Mouse (Mus musculus) CH12.LX (cell line): ENCODE data around the gene Nhlrc3. TPM values are rescaled to one million over a fixed set of nuclear protein-coding genes. Genes with fewer than 3 reads are reported as not detected.

Source experiments
- DNase-seq: peaks from one replicate; pipeline ENCODE4 v3.0.0-alpha.2; 2013; ENCODE audit errors: extremely low read depth
- H3K27ac ChIP-seq: 2 replicates; pipeline ENCODE4 v1.5.1; 2012; ENCODE audit warnings: low read depth, mild to moderate bottlenecking, control low read depth, moderate library complexity; ENCODE audit not compliant: insufficient read depth
- H3K27me3 ChIP-seq: replicated peaks from 2 replicates; pipeline ENCODE3; 2012; ENCODE audit warnings: inconsistent platforms
- H3K36me3 ChIP-seq, 2 experiments: replicated peaks in 1 of 2; 2 replicates each; pipeline versions ENCODE3 to v1.6.1; 2012; ENCODE audit warnings: inconsistent platforms in 1 of 2, low read length in 1 of 2, mild to moderate bottlenecking in 1 of 2, mixed read lengths in 1 of 2, moderate library complexity in 1 of 2; ENCODE audit not compliant: control insufficient read depth in 1 of 2, insufficient read depth in 1 of 2
- H3K4me1 ChIP-seq, 2 experiments: 2 replicates each; pipeline ENCODE4 v1.6.1; 2012; ENCODE audit warnings: inconsistent platforms in 1 of 2, moderate library complexity in 1 of 2; ENCODE audit not compliant: insufficient read depth in 2 of 2, control insufficient read depth in 1 of 2
- H3K4me2 ChIP-seq: 2 replicates; pipeline ENCODE4 v1.6.1; 2012; ENCODE audit warnings: low read depth, mild to moderate bottlenecking, control low read depth; ENCODE audit not compliant: poor library complexity, insufficient read depth, severe bottlenecking
- H3K4me3 ChIP-seq, 3 experiments: fragments of 150-350 bp in 1 of 3; sonication (generic) in 1 of 3; replicated peaks in 1 of 3; 2 replicates each; pipeline versions ENCODE3 to v1.5.1; 2011 to 2012; ENCODE audit warnings: low read depth in 2 of 3, low read length in 2 of 3, mild to moderate bottlenecking in 2 of 3, moderate library complexity in 2 of 3, control low read depth in 1 of 3, improper control_type of control experiment in 1 of 3, inconsistent platforms in 1 of 3, mixed read lengths in 1 of 3; ENCODE audit not compliant: poor library complexity in 1 of 3
- H3K79me2 ChIP-seq: replicated peaks from 2 replicates; pipeline ENCODE4 v1.6.1; 2012; ENCODE audit warnings: mild to moderate bottlenecking, moderate library complexity; ENCODE audit not compliant: control insufficient read depth, poor library complexity, insufficient read depth, severe bottlenecking; ENCODE audit errors: extremely low read depth
- H3K9ac ChIP-seq: 2 replicates; pipeline ENCODE4 v1.6.1; 2012; ENCODE audit warnings: low read depth, mild to moderate bottlenecking, control low read depth, moderate library complexity; ENCODE audit not compliant: insufficient read depth
- H3K9me3 ChIP-seq: replicated peaks from 2 replicates; pipeline ENCODE3; 2012; ENCODE audit warnings: low read length, inconsistent platforms, mixed read lengths
- BHLHE40 ChIP-seq: IDR thresholded peaks from 2 replicates; pipeline ENCODE4 v1.6.1; 2011; ENCODE audit warnings: mild to moderate bottlenecking, low read depth, low read length, improper control_type of control experiment
- CHD1 ChIP-seq: IDR thresholded peaks from 2 replicates; pipeline ENCODE4 v1.6.1; 2012; ENCODE audit warnings: low read depth, low read length, improper control_type of control experiment, inconsistent platforms
- CHD2 ChIP-seq: IDR thresholded peaks from 2 replicates; pipeline ENCODE4 v1.6.1; 2011; ENCODE audit warnings: low read length, improper control_type of control experiment
- CTCF ChIP-seq, 2 experiments: IDR thresholded peaks in 1 of 2; conservative IDR thresholded peaks in 1 of 2; 2 replicates each; pipeline ENCODE4 v1.5.1; 2011 to 2012; ENCODE audit warnings: low read depth in 2 of 2, low read length in 2 of 2, improper control_type of control experiment in 1 of 2, inconsistent platforms in 1 of 2, mild to moderate bottlenecking in 1 of 2, moderate library complexity in 1 of 2
- E2F4 ChIP-seq: IDR thresholded peaks from 2 replicates; pipeline ENCODE4 v1.6.1; 2011; ENCODE audit warnings: low read depth, low read length, improper control_type of control experiment; ENCODE audit not compliant: insufficient replicate concordance
- GABPA ChIP-seq: IDR thresholded peaks from 2 replicates; pipeline ENCODE4 v1.6.1; 2012; ENCODE audit warnings: low read depth, low read length, improper control_type of control experiment, inconsistent platforms; ENCODE audit not compliant: insufficient replicate concordance
- HCFC1 ChIP-seq: IDR thresholded peaks from 2 replicates; pipeline ENCODE4 v1.6.1; 2012; ENCODE audit warnings: low read depth, mild to moderate bottlenecking, inconsistent platforms, low read length, improper control_type of control experiment
- JUN ChIP-seq: IDR thresholded peaks from 2 replicates; pipeline ENCODE4 v1.6.1; 2011; ENCODE audit warnings: low read depth, mild to moderate bottlenecking, low read length, improper control_type of control experiment, moderate library complexity; ENCODE audit not compliant: insufficient read depth
- JUND ChIP-seq: conservative IDR thresholded peaks from 2 replicates; pipeline ENCODE4 v1.6.1; 2011; ENCODE audit warnings: low read depth, low read length, improper control_type of control experiment
- KAT2A ChIP-seq: IDR thresholded peaks from 2 replicates; pipeline ENCODE4 v1.6.1; 2012; ENCODE audit warnings: low read length, improper control_type of control experiment, inconsistent platforms; ENCODE audit not compliant: insufficient replicate concordance
- MAZ ChIP-seq: IDR thresholded peaks from 2 replicates; pipeline ENCODE4 v1.6.1; 2012; ENCODE audit warnings: low read depth, mild to moderate bottlenecking, inconsistent platforms, low read length, improper control_type of control experiment, moderate library complexity
- MEF2A ChIP-seq: IDR thresholded peaks from 2 replicates; pipeline ENCODE4 v1.6.1; 2014; ENCODE audit warnings: low read depth, mild to moderate bottlenecking, inconsistent platforms, low read length, improper control_type of control experiment, borderline replicate concordance
- MXI1 ChIP-seq: IDR thresholded peaks from 2 replicates; pipeline ENCODE4 v1.6.1; 2011; ENCODE audit warnings: mild to moderate bottlenecking, low read depth, low read length, improper control_type of control experiment
- NELFE ChIP-seq: IDR thresholded peaks from 2 replicates; pipeline ENCODE4 v1.6.1; 2011; ENCODE audit warnings: low read depth, low read length, improper control_type of control experiment
- PAX5 ChIP-seq: IDR thresholded peaks from 2 replicates; pipeline ENCODE4 v1.6.1; 2012; ENCODE audit warnings: low read length, inconsistent platforms, mixed read lengths
- POLR2A ChIP-seq: IDR thresholded peaks from 2 replicates; pipeline ENCODE4 v1.6.1; 2011; ENCODE audit warnings: low read depth, mild to moderate bottlenecking, improper control_type of control experiment, low read length
- POLR2AphosphoS2 ChIP-seq: IDR thresholded peaks from 2 replicates; pipeline ENCODE4 v1.6.1; 2011; ENCODE audit warnings: low read depth, low read length, improper control_type of control experiment
- RAD21 ChIP-seq: IDR thresholded peaks from 2 replicates; pipeline ENCODE4 v1.6.1; 2011; ENCODE audit warnings: low read depth, mild to moderate bottlenecking, low read length, improper control_type of control experiment, moderate library complexity
- SIN3A ChIP-seq: IDR thresholded peaks from 2 replicates; pipeline ENCODE4 v1.6.1; 2012; ENCODE audit warnings: low read length, improper control_type of control experiment, inconsistent platforms
- SMC3 ChIP-seq: IDR thresholded peaks from 2 replicates; pipeline ENCODE4 v1.6.1; 2011; ENCODE audit warnings: low read depth, low read length, improper control_type of control experiment
- TBP ChIP-seq: conservative IDR thresholded peaks from 2 replicates; pipeline ENCODE4 v1.6.1; 2011; ENCODE audit warnings: low read depth, low read length, improper control_type of control experiment
- ZKSCAN1 ChIP-seq: IDR thresholded peaks from 2 replicates; pipeline ENCODE4 v1.6.1; 2012; ENCODE audit warnings: low read depth, inconsistent platforms, low read length, improper control_type of control experiment, borderline replicate concordance
- ZMIZ1 ChIP-seq: IDR thresholded peaks from 2 replicates; pipeline ENCODE4 v1.6.1; 2012; ENCODE audit warnings: low read depth, mild to moderate bottlenecking, inconsistent platforms, low read length, improper control_type of control experiment
- ZNF384 ChIP-seq: IDR thresholded peaks from 2 replicates; pipeline ENCODE4 v1.6.1; 2012; ENCODE audit warnings: low read depth, low read length, improper control_type of control experiment, inconsistent platforms
- dilution Hi-C: fragments of 300-500 bp; cut with MboI; formaldehyde crosslinking; loops from 2 replicates; pipeline ENCODE4 v1.14.3; 2020; ENCODE audit warnings: low sequenced_read_pairs; ENCODE audit not compliant: extremely low pct_unique_long_range_greater_than_20kb, extremely low pct_ligation_motif_present
- in situ Hi-C: fragments of 300-500 bp; cut with MboI; formaldehyde crosslinking; loops from 3 replicates; pipeline ENCODE4 v1.14.3; 2019; ENCODE audit warnings: low sequenced_read_pairs, low pct_ligation_motif_present, low pct_unique_long_range_greater_than_20kb, mixed read lengths
- polyA plus RNA-seq: library from polyadenylated mRNA; unstranded; fragments of >175 nt; gene quantifications from 2 replicates; pipeline ENCODE4 v1.2.1, GENCODE M21; 2012; ENCODE audit warnings: low read depth; ENCODE audit not compliant: insufficient read length
- total RNA-seq, 2 experiments: library from RNA; depleted of rRNA; stranded (reverse); fragments of 300-350 nt in 1 of 2; fragments of >200 nt in 1 of 2; gene quantifications; 2 replicates each; pipeline ENCODE4 v1.2.3; 2012 to 2014

Gene Nhlrc3
- total and polyA plus RNA-seq, 3 experiments, result 5.8 to 7.9 (median 7.2) TPM

- no peaks in the 10 kb centered on the region for H3K9me3 ChIP-seq
- H3K9ac ChIP-seq, result no peak overlapping the region
- peaks cover 6 to 27% of the 10 kb centered on the region in 2 experiments; a peak in 2 of 4 replicates for H3K4me1 ChIP-seq
- no peak overlapping the region for H3K4me2 ChIP-seq
- H3K27ac ChIP-seq, result no peak overlapping the region
- peak; percentile 79 for DNase-seq
- H3K27me3 ChIP-seq, result no peaks in the 10 kb centered on the region
- TF ChIP-seq BHLHE40, result no peak
- TF ChIP-seq NELFE, result no peak
- no peak for TF ChIP-seq E2F4
- TF ChIP-seq GABPA, result no peak
- TF ChIP-seq POLR2A, result no peak
- TF ChIP-seq TBP, result no peak
- 0 out of 2 replicates have a peak, but pooled peaks have one; percentile 31 for TF ChIP-seq POLR2AphosphoS2
- no peak for TF ChIP-seq MEF2A
- TF ChIP-seq HCFC1, result no peak
- TF ChIP-seq MXI1, result no peak
- TF ChIP-seq SMC3, result peak; percentile 56
- TF ChIP-seq CTCF (conservative IDR thresholded peaks at IDR 0.05 in 1 of 2, IDR thresholded peaks at IDR 0.05 in 1 of 2; ENCODE audit: low read depth in 2 of 2, low read length in 2 of 2), result peak; percentile 48 to 76
- no peak for TF ChIP-seq PAX5
- no peak for TF ChIP-seq CHD1
- TF ChIP-seq RAD21, result peak; percentile 82
- TF ChIP-seq ZMIZ1, result no peak
- TF ChIP-seq SIN3A, result no peak
- TF ChIP-seq CHD2, result no peak
- TF ChIP-seq KAT2A, result no peak
- peak; percentile 24; the same call in 1 of the 2 replicates for TF ChIP-seq JUND
- no peak for TF ChIP-seq ZNF384
- dilution Hi-C loops, result no loop called here
- H3K4me3 ChIP-seq, result no peak overlapping the region
- H3K36me3 ChIP-seq, result peaks cover 33 to 55% of the 10 kb centered on the region in 2 experiments
- no peaks in the 10 kb centered on the region for H3K79me2 ChIP-seq
- in situ Hi-C loops, result loop anchor here (10.0 kb wide), 1 partner anchor 413 kb away; no protein-coding TSS in a partner anchor
Measured at GRCm38 (mm10) chr3:53448208-53448607, 14.9 kb downstream of the Nhlrc3 start.

GRCm38 (mm10) chr3:53446801-53447200 lies 16.3 kb downstream of the Nhlrc3 start:
- Histone ChIP-seq H3K4me1 (peaks cover 6 to 27% of the 10 kb centered on the region in 2 experiments; a peak in 2 of 4 replicates), H3K4me3 (no peak overlapping the region), H3K79me2 (no peaks in the 10 kb centered on the region), H3K9me3 (no peaks in the 10 kb centered on the region), H3K27ac (no peak overlapping the region), H3K4me2 (no peak overlapping the region), H3K27me3 (no peaks in the 10 kb centered on the region), H3K9ac (no peak overlapping the region), H3K36me3 (peaks cover 19 to 40% of the 10 kb centered on the region in 2 experiments)
- DNase-seq, result no peak
- in situ Hi-C loops, result loop anchor here (10.0 kb wide), 1 partner anchor 412 kb away; no protein-coding TSS in a partner anchor
- dilution Hi-C loops, result no loop called here
- TF ChIP-seq JUN (no peak), MAZ (no peak), CTCF (conservative IDR thresholded peaks at IDR 0.05 in 1 of 2, IDR thresholded peaks at IDR 0.05 in 1 of 2; ENCODE audit: low read depth in 2 of 2, low read length in 2 of 2) (no peak), HCFC1 (no peak), BHLHE40 (no peak), ZKSCAN1 (no peak)
